Mouse (Mus musculus): ENCODE results near the gene Runx2.

The Runx2 gene

DNA sequence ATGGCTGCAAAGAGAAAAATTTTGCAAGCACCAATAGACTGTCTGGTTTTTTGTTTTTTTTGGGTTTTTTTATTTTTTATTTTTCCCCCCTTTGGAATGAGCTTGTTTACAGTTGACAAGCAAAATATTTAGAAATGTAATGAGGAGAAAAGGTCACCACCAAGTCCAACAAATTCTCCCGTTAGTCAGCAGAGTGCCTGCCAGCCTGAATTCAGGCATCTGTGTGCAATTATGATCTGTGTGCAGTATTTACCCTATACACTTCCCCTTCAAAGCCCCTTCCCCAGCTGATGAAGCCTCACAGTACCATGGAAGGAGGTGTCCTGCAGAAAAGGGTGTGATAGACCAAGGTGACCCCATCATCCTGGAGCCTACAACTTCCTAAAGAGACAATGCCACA is 290.5 kb downstream of the Runx2 start:
- DNase-seq (ENCODE audit: low spot score): no peak

DNA sequence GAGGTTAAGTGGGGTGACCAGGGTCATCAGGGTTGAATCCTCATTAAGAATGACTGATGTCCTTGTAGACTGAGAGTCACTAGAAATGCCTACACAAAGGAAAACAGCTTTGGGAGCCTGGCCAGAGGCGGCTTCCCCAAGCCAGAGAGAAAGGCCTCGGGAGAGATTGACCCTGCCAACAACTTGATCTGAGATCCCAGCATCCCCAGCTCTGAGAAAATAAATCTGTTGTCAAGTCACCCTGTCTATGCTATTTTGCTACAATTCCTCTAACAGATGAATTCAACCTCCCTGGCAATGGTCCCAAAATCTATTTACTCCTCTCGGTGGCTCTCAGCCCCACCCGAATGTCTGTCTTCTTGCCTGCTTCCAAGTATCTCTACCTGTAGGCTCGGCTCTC is 291.7 kb downstream of the Runx2 start:
- no peak for DNase-seq (ENCODE audit: low spot score)

DNA sequence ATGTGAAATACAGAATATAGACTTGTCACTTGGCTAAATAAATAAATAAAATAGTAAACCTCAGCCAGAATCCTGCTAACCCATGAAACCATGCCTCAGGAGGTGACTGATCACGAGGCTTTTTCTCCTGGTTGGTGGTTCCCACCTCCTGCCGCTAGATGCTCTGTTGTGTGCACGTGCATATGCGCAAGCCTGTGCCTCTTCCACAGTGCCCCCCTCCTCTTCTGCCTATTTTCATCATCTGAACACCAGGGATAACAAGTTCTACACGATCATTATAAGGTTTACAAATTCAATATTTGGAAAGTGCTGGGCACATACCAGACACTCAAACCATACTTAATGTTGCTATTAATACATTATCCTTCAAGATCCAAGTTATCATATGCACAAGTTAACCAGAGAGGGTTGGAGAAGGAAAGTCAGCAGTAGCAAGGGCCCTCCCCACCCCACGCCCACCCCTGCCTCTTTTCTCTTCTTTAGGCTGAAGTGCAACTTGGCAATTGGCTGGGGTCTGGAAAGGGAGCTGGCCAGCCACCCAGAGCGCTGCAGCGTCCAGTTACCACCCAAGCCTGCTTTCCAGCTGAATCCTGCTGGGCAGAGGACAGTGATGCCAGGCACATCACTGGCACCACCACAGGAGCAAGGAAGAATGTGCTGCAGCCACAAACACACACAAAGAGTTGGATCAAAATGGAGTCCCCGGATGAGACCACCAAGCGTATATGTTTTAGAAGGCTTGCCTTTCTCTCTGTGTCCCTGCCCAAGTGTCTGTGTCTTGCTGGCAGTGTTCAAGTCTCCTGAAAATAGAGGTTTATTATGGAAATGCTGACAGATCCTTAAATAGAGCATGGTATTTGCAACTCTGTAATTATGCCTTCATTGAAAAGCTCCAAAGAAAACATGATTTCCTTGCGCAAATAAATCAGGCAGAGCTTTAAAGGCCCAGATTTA is 294.2 kb downstream of the Runx2 start:
- DNase-seq (ENCODE audit: low spot score): no peak

DNA sequence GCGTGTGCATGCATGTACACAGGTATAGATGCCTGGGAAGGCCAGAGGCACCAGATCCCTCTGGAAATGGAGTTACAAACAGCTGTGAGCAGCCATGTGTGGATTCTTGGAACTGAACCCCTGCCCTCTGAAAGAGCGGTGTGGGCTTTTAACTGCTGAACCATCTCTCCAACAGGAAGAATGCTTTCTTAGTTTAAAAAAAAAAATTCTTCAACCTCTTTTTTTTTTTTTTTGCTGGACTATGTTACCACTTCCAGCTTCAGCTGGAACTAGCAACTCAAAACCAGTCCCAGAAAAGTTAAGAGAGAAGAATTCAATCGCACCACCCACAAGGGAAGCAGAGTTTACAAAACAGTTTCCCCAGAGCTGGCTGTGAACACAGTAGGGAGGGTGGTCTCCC is 295.2 kb downstream of the Runx2 start:
- no peak for DNase-seq (ENCODE audit: low spot score)

DNA sequence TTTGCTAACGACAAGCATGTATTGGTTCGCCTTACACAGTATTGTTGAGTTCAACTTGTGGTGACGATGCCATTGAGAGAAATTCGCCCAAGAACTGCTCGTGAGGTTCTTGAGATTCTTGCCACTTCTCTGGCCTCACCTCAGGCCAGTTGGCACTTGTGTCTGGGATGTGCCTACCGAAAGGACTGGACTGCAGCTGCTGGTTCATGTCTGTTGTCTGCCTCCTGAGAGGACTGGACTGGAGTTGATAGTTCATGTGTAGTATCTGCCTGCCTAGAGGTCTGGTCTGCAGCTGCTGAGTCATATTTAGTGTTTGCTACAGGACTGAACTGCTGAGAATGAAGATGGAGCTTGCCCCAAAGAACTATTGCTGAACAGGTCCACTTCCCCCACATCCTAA is 296.4 kb downstream of the Runx2 start:
- no peak for DNase-seq (ENCODE audit: low spot score)

DNA sequence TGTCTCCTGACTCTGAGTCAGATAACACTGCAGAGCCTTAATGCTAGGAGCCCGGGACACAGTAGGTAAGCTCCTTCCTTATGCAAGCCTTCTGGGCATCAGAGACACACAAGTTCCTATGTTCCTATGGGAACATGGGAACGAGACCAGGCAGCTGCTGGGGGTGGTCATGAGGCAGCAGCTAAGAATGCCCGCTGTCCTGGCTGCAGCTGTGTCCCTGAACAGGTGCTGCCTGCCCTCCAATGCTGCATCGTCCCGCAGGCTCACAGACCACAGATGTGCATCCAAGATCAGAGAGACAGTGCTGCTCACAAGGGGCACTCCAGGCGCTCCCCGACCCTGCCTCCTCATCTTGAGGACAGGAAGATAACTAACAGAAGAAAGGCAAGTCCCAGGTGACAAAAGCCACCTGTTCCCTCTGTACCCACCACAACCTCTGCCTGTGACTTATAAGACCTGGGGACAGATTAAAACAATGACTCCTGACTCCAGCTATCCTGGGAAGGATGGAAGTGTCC is 306.3 kb downstream of the Runx2 start:
- no peak for DNase-seq (ENCODE audit: low spot score)

DNA sequence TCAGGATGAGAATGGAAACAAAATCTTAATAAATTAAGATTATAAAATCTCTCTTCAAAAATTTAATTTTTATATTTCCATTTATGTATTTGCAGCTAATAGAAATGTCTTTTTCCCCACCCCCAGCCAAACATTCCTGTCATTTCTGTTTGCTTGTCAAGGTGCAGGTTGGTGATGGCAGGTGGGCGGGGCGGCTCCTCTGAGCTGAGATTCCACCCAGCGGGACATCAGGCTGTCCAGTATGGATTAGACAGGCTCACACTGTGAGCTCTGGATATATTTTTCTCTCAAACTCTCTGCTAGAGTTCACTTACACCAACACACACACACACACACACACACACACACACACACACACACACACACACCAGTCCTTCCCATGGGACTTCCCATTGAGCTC is 306.9 kb downstream of the Runx2 start:
- DNase-seq (ENCODE audit: low spot score): no peak

DNA sequence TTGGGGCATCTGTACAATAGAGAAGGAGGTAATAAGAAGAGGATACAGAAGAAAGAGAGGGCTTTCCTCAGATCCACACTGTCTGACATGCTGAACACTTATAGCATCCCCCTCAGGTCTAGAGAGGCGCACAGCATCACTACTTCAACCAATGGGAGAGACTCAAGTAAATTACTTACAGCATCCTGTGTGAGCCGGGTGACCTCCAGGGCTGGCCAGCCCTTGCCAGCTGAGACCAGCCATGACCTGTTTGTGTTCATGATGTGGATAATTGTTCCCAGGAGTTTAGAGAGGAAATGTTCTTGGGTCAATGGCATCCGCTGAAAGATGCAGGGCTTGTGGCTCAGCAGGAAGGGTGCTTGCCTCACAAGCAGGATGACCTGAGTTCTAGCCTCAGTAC is 308.1 kb downstream of the Runx2 start:
- no peak for DNase-seq (ENCODE audit: low spot score)

DNA sequence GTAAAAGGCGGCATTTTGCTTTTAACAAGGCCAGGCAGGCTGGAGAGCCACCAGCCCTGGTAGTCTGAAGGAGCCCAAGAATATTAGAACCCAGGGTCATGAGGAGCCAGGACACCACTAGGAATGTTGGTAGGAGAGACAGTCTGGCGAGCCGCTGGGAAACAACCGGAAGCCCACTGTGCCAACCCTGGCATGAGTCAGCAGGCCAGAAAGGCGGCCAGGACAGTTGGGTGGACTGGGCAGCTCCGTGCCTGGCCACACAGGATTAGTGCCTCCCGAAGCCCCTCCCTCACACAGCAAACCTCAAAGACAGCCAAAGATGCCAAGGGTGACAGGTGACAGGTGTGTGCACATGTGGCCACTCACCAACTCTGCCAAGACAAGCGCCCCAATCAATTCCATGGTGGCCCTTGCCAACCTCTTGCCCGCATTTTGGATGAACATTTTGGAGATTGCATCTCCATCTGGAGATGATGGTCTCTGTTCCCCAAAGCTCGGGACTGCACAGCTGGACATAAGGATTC is 309.7 kb downstream of the Runx2 start:
- no peak for DNase-seq (ENCODE audit: low spot score)

DNA sequence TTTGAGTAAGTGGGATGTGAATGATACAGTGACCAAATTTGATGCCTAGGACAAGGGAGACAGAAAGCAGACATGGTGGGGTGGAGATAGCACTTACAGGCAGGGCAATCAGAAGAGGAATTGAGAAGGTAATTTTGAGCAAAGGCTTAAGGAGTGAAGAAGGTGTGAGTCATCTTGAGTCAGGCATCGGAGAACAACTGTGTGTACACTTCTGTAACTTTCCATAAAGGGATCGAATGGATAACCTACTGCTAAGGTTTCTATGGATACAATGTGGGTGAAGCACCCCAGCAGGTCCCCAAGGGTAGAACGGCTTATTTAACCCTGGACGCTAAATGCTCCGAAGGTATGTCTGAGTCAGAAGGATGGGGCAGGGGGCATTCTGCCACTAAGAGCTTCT is 312.4 kb downstream of the Runx2 start:
- DNase-seq (ENCODE audit: low spot score): no peak

DNA sequence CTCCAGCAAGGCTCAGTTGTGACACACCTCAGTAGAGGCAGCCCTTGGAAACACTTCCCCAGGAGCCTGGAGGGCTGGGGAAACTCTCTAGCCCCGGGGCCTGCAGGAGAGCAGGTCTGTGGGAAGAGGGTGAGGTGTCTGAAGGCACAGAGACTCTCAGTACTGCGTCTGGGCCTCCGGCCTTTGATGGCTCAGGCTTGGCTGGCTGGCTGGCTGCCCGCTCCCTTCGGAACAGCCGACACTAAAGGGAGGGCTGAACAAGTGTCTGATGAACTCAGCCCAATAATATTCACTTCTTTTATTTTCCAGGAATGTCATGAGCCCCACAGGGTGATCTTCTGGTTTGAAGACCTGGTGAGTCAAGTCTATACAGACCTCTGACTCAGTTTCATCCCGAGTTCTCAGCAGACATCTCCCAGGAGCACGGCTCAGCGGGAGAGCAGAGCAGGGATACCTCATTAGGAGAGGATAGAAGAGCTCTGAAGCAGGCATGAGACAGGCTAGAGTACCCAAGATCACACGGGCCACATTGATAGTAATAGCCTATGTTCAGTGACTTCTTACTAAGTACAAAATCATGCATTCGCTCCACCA is 314.2 kb downstream of the Runx2 start:
- DNase-seq (ENCODE audit: low spot score): no peak

DNA sequence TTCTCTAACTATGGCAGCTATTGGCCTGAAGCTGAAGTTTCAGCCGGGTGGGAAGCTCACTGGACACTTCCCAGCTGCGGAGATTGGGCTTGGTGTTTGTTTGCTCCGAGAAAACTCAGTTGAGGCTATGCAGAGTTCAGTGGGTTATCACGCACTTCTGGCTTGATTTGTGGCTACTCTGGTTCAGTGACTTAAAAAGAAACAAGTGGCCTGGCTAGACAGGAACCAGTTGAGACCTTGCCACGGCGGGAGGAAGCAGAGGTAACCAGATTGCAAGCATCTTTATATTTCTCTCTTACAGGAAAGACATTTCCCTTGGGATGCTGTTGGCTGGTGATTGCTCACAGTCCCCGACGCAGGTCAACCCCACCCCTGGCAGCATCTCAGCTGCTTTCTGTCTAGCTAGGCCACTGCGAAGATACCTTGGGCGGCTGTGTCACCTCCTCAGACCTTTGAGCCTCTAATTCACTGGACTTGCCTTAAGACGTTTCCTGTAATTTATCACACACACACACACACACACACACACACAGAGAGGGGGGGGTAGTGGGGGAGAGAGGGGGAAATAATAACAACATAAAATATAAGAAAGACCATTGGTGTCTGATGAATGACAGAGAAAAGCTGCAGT is 324.3 kb downstream of the Runx2 start:
- no peak for DNase-seq (ENCODE audit: low spot score)

DNA sequence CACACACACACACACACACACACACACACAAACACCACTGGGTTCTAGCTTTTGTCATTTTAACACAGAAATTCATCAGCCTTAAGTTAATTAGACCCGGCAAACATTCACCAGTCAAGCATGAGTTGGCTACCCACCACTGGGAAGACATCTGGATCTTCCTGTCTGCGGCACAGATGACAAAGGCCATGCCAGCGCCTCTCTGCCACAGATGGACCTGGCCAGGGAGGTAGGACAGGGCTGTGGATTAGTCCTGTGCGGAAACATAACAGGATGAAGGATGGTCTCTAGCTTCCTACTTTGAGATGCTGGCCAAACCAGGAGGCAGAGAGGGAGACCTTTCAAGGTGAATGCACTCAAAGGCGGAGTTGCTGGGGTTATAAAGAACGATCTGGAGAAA is 325.3 kb downstream of the Runx2 start:
- DNase-seq (ENCODE audit: low spot score): no peak

DNA sequence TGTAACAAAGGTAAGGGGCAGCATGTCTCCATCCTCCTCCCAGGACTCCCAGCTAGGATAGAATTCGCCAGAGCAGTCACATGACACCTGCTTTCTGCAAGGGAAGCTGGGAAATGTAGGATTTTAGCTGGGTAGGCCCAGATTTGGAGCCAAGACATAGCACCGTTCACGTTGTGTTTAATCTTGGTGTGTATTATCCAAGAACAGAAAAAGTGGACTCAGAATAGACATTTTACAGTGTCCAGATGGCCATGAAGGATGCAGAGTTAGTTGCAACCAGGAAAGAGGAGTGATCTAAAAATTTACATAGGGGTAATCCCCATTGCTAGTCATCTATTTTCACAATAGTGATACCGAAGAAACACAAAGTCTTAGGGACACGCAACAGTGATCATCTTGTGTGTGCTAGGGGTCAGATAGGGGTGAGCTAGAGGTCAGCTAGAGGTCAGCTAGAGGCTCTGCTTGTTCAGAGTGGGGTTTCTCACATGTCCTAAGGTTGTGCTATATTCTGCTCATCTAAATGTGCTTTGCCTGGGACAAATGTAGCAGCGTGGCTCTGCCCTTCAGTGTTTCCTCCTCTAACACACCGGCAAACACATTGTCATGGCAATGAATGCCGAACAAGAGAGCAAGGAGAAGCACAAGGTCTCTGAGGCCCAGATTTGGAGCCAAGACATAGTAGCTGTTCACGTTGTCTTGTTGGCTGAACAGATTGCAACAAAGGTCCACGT is 326.9 kb downstream of the Runx2 start:
- no peak for DNase-seq (ENCODE audit: low spot score)

DNA sequence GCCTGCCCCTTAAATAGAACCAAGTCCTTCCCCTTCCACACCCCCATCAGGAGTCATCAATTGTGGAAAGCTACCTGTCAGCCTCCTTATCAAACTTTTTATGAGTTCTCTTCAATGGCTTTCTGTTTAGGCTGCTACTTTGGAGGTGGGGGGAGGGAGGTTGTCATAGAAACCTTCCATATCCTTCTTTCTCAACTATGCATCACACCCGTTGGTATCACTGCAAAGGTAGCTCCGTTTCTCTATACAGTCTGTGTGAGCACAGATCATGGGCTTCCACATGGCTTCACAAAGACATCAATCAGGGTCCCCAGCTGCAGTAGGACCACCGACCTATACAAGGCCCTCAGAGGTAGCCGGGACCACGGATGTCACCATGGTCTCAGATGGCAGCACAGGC is 329.3 kb downstream of the Runx2 start:
- no peak for DNase-seq (ENCODE audit: low spot score)

DNA sequence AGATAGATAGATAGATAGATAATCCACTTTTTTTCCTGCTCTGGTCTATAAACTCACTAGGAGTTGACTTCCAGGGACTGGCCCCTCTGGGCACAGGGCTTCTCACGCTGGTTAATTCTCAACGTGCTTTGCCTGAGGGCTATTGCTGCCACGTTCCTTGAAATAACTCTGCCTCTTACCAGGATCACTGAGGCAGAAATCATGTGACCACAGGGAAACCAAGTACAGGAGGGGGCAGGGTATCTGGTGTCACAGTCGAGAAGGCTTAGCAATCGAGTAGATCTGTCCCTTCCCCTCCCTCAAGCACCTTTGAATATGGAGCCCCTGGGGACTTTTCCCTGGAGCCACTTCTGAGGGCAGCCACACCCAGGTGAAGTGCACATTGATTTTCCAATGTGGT is 334.7 kb downstream of the Runx2 start:
- no peak for DNase-seq (ENCODE audit: low spot score)

DNA sequence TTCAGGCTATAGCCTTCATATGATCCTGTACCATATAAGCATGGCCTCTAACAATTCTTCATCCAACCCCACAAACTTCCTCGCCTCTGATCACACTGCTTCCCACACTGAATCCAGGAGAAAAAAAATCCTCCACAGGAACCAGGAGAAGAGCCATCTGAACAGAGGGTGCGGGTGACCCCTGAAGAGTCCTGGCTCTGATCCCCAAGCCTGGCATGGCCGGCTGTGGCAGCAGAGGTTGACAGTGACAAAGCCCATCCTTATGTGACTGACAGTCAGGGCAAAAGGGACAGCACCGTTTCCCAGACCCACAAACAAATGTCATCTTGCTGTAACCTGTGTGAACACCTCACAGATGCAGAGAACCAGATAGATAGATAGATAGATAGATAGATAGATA is 335.1 kb downstream of the Runx2 start:
- DNase-seq (ENCODE audit: low spot score): no peak

DNA sequence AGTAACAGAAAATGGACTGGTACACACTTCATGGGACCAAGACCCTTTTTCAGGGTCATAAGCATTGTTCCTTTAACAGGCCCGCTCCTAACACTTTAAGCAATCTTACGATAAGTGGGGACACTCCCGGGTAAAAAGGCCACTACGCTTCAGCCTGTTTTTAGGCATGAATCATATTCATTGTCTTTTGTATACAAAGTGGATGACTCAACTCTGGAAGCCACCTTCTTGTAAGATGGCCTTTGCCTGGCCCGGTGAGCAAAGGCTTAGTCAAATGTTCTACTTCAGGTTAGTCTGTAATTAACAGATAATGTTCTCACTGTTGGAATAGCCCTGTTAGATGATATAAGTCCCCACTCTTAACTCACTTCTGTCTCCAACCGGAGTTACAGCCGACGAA is 338.7 kb downstream of the Runx2 start:
- no peak for DNase-seq (ENCODE audit: low spot score)

DNA sequence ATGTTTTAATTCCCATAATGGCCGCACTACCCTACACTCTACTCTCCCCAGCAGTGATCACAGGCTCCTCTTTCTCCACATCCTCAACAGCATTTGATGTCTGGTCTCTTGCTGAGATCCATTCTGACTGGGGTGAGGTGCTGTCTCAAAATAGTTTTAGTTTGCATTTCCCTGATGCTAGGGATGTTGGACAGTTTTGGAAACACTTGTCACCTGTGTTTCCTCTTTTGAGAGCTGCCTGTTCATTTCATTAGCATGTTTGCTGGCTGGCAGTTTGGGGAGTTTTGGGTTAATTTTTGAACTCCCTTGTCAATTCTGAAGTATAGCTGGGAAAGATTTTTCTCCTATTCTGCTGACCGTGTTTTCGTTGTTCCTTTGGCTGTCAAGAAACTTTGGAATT is 340.3 kb downstream of the Runx2 start:
- DNase-seq (ENCODE audit: low spot score): no peak

DNA sequence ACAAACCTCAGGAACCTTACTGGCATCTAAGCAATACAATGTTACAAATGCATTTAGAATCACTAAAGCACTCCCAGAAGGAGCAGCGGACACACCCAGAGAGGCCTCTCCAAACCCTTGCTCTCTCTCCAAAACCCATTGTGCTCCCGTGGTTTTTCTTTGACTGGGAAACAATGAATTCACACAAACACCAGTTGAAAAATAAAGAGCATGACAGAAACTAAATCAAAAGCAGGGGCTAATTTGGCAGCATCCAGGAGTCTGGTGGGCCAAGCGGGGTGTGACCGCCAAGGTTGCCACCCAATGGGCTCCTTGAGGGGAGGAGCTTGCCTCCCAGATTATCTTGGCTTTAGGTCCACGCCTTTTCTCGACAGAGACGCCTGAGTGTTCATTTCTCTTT is 341.9 kb downstream of the Runx2 start:
- no peak for DNase-seq (ENCODE audit: low spot score)

DNA sequence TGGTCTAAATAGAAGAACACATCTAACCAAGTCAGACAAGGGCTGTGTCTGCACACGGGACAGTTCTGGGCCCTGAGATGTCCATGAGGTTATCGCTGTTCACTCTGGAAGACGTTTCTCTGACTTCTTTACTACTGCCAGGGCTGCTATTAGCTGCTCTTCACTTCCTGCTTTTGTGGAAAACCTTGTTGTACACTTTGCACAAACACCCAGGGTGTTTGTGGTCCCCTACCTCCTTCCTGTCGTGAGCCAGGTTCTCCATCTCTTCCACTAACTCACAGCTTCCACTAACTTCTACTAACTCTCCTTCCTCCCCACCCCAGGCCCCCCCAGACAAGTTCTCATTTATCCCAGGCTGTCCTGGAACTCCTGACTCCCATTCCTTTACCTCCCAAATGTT is 350.9 kb downstream of the Runx2 start:
- no peak for DNase-seq (ENCODE audit: low spot score)

DNA sequence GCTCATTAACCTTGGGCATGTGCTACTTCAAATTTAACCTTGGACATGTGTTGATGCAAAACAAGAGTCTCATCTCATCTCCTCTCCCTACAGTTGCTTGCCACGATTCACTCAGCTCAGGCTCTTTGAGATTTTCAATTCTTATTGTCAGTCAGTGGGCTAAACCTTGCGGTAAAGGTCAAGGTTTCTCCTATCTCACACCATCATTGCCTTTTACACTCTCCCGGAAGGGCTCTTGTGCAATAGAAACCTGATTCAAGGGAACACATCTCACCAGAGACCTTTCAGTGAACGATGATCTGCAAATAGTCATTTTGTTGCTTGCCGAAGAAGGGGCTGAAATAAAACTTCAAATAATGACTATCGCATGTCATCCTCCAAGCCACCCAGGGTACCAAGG is 354.4 kb downstream of the Runx2 start:
- no peak for DNase-seq (ENCODE audit: low spot score)

Data from T-cell, adult 2 months (primary cell).